Mouse (Mus musculus) forebrain, embryonic 13.5 days (tissue): Measurements from ENCODE around the gene Prdm16. TPM values are rescaled to one million over a fixed set of nuclear protein-coding genes. Genes with fewer than 3 reads are reported as not detected.

Experiments
- ATAC-seq: fragments of 200-750 bp; cut with Nextera tagmentation; 2 replicates; pipeline ENCODE4 v1.8.0; 2017
- H3K27ac ChIP-seq: fragments of 300-500 bp; sonication (generic); 2 replicates; pipeline ENCODE4 v1.5.1; 2015; ENCODE audit warnings: inconsistent platforms, mild to moderate bottlenecking, moderate library complexity
- H3K27me3 ChIP-seq: fragments of 300-500 bp; sonication (generic); 2 replicates; pipeline ENCODE4 v1.6.1; 2015; ENCODE audit warnings: mild to moderate bottlenecking, inconsistent platforms
- H3K36me3 ChIP-seq: fragments of 300-500 bp; sonication (generic); 2 replicates; pipeline ENCODE4 v1.6.1; 2015; ENCODE audit warnings: mild to moderate bottlenecking, inconsistent platforms; ENCODE audit not compliant: poor library complexity, severe bottlenecking
- H3K4me1 ChIP-seq: fragments of 300-500 bp; sonication (generic); 2 replicates; pipeline ENCODE4 v1.6.1; 2015; ENCODE audit warnings: inconsistent platforms
- H3K4me2 ChIP-seq: fragments of 300-500 bp; sonication (generic); 2 replicates; pipeline ENCODE4 v1.6.1; 2015; ENCODE audit warnings: inconsistent platforms, mild to moderate bottlenecking, moderate library complexity
- H3K4me3 ChIP-seq: fragments of 300-500 bp; sonication (generic); 2 replicates; pipeline ENCODE4 v1.5.1; 2015; ENCODE audit warnings: mild to moderate bottlenecking, inconsistent platforms
- H3K9ac ChIP-seq: fragments of 300-500 bp; sonication (generic); 2 replicates; pipeline ENCODE4 v1.6.1; 2015; ENCODE audit warnings: mild to moderate bottlenecking, inconsistent platforms
- H3K9me3 ChIP-seq: fragments of 300-500 bp; sonication (generic); replicated peaks from 2 replicates; pipeline ENCODE4 v1.6.1; 2016; ENCODE audit warnings: inconsistent platforms
- WGBS: fragments of 180-500 bp; shearing (Covaris S2); methylation state at CpG from one replicate; pipeline ENCODE4 v1.1.7; 2015; 5-methylcytosine and 5-hydroxymethylcytosine counted together
- polyA plus RNA-seq: library from polyadenylated mRNA; unstranded; fragments of >200 nt; fragmentation: Nextera tagmentation; extraction: Ambion mirVana; gene quantifications from 2 replicates; pipeline ENCODE4 v1.2.1, GENCODE M21; 2015

Gene Prdm16
- 37.6 and 41.3 TPM in 2 replicates for polyA plus RNA-seq

- Histone ChIP-seq H3K4me1 (peaks cover 88% of the 10 kb centered on the region), H3K27me3 (peaks cover 57% of the 10 kb centered on the region), H3K27ac (peak within 1 kb of the TSS; percentile 95), H3K9ac (peak within 1 kb of the TSS; percentile 98), H3K36me3 (no peaks in the 10 kb centered on the region), H3K9me3 (no peaks in the 10 kb centered on the region), H3K4me2 (peak within 1 kb of the TSS; percentile 88), H3K4me3 (peak within 1 kb of the TSS; percentile 80)
- peak; percentile 44 for ATAC-seq
- under 1% methylated on average over 44 of the region's 47 CpGs for WGBS
Measured at GRCm38 (mm10) chr4:154636721-154637311, at the start of gene Prdm16. Prdm16 (minus strand) TSS chr4:154636873.

DNA sequence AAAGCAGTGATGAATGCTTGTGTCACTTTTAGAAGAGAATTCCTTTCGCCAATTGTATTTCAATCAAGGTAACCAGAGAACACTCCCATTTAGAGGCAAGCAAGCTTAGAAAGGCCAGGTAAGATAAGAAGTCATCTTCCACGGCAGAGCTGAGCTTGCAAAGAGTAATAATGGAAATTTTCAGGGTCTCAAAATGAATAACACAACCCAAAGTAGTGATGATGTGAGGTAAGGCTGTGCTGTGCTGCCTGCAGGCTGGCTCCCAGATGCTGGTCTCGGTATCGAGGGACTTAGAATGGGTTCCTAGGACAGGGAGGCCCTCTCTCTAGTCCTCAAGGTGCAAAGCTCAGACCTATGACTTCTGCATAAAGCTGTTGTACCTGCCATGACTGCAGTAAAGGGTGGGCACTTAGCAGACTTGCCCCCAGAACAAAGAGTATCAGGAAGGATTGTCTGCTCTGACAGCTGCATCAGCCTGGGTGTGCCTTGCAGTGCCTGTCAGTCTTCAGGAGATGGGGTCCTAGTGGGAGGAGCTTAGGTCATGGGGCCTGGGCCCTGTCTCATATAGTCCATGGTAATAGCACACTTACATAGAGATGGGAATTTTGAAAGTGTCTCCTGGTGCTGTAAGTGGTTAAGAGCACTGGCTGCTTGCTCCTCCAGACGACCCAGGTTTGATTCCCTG lies 46.5 kb upstream of the Prdm16 start:
- Histone ChIP-seq H3K27me3 (peaks cover 4% of the 10 kb centered on the region; the same call in 1 of the 2 replicates), H3K9me3 (no peaks in the 10 kb centered on the region), H3K4me1 (no peaks in the 10 kb centered on the region), H3K9ac (no peak overlapping the region), H3K4me3 (no peak overlapping the region), H3K36me3 (no peaks in the 10 kb centered on the region), H3K27ac (no peak overlapping the region), H3K4me2 (no peak overlapping the region)
- 90% methylated on average over 5 of the region's 5 CpGs for WGBS
- no peak for ATAC-seq

GRCm38 (mm10) chr4:154682311-154682710 lies 45.6 kb upstream of the Prdm16 start:
- no peaks in the 10 kb centered on the region for H3K4me1 ChIP-seq
- no peak overlapping the region for H3K4me3 ChIP-seq
- no peak overlapping the region for H3K4me2 ChIP-seq
- no peak overlapping the region for H3K27ac ChIP-seq
- no peak for ATAC-seq
- H3K9me3 ChIP-seq = no peaks in the 10 kb centered on the region
- H3K9ac ChIP-seq = no peak overlapping the region
- no peaks in the 10 kb centered on the region for H3K36me3 ChIP-seq
- H3K27me3 ChIP-seq = 0 out of 2 replicates have a peak, but pooled peaks cover 7% of the 10 kb centered on the region
- WGBS = 48% methylated on average over 14 of the region's 14 CpGs

GRCm38 (mm10) chr4:154675441-154676000 lies 38.8 kb upstream of the Prdm16 start:
- Histone ChIP-seq H3K36me3 (no peaks in the 10 kb centered on the region), H3K4me1 (peaks cover 15% of the 10 kb centered on the region), H3K4me2 (peak overlapping the region; percentile 41; the same call in 1 of the 2 replicates), H3K27me3 (peaks cover 29% of the 10 kb centered on the region), H3K9me3 (no peaks in the 10 kb centered on the region), H3K27ac (no peak overlapping the region), H3K4me3 (no peak overlapping the region), H3K9ac (0 out of 2 replicates have a peak overlapping the region, but pooled peaks have one; percentile 26)
- no peak for ATAC-seq
- 53% methylated on average over 10 of the region's 10 CpGs for WGBS

DNA sequence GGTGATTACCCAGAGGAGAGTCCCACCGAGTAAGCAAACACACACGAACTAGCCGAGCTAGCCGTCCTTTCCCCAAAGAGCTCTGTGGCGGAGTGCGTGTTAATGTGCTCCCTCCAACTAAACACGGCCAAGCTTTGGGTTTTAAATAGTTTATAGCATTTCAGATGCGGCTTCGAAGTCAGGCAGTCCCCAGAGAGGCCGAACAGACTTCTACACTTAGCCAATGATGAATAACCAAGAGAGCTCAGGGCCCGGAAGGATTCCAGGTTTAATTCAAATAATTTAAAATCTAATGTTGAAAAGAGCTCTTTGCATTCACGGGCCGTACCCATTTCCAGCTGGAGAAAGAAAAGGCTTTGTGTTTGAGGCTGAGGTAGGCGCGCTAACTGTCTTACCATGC lies 38.3 kb upstream of the Prdm16 start:
- ATAC-seq = no peak
- H3K36me3 ChIP-seq = no peaks in the 10 kb centered on the region
- H3K4me2 ChIP-seq = peak overlapping the region; percentile 41
- H3K27me3 ChIP-seq = peaks cover 29% of the 10 kb centered on the region
- no peaks in the 10 kb centered on the region for H3K9me3 ChIP-seq
- 29% methylated on average over 15 of the region's 15 CpGs for WGBS
- H3K9ac ChIP-seq = no peak overlapping the region
- no peak overlapping the region for H3K27ac ChIP-seq
- H3K4me1 ChIP-seq = peaks cover 15% of the 10 kb centered on the region
- no peak overlapping the region for H3K4me3 ChIP-seq

DNA sequence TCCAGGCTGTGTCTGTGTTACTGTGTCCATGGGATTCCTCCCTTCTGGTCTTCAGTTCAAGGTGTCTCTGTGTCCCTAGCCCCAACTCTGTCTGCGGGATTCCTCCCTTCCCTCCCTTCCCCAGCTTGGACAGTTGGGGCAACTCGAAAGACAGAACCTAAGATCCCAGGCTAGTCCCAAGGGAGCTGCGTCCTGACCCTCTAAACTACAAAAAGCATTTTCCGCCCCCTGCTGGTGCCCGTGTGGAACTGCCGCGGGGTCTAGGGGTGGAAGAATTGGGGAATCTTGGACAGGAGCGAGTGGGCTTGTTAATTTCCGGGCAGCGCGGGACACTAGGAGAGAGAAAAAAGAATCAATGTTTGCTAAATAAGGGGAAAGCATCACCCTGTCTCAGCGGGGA lies 37.9 kb upstream of the Prdm16 start:
- no peak overlapping the region for H3K9ac ChIP-seq
- 3% methylated on average over 12 of the region's 12 CpGs for WGBS
- H3K27ac ChIP-seq = no peak overlapping the region
- no peak overlapping the region for H3K4me3 ChIP-seq
- ATAC-seq = peak; percentile 51; the same call in 1 of the 2 replicates
- H3K4me2 ChIP-seq = peak overlapping the region; percentile 41
- H3K4me1 ChIP-seq = peaks cover 15% of the 10 kb centered on the region
- no peaks in the 10 kb centered on the region for H3K36me3 ChIP-seq
- H3K9me3 ChIP-seq = no peaks in the 10 kb centered on the region
- peaks cover 29% of the 10 kb centered on the region for H3K27me3 ChIP-seq

- 76% methylated on average over 4 of the region's 4 CpGs for WGBS
- Histone ChIP-seq H3K9ac (no peak overlapping the region), H3K9me3 (no peaks in the 10 kb centered on the region), H3K4me3 (no peak overlapping the region), H3K36me3 (no peaks in the 10 kb centered on the region), H3K27me3 (peaks cover 29% of the 10 kb centered on the region), H3K27ac (no peak overlapping the region), H3K4me2 (no peak overlapping the region), H3K4me1 (peaks cover 15% of the 10 kb centered on the region)
- ATAC-seq = no peak
Measured at GRCm38 (mm10) chr4:154673986-154674385, 37.3 kb upstream of the Prdm16 start.

- peaks cover 20% of the 10 kb centered on the region for H3K27me3 ChIP-seq
Measured at GRCm38 (mm10) chr4:154672027-154672426, 35.4 kb upstream of the Prdm16 start.

GRCm38 (mm10) chr4:154671232-154671912 lies 34.7 kb upstream of the Prdm16 start:
- no peaks in the 10 kb centered on the region for H3K9me3 ChIP-seq
- no peak overlapping the region for H3K4me2 ChIP-seq
- ATAC-seq = no peak
- no peak overlapping the region for H3K4me3 ChIP-seq
- H3K27me3 ChIP-seq = peaks cover 13% of the 10 kb centered on the region
- WGBS = 74% methylated on average over 8 of the region's 8 CpGs
- H3K36me3 ChIP-seq = no peaks in the 10 kb centered on the region
- no peak overlapping the region for H3K9ac ChIP-seq
- H3K27ac ChIP-seq = no peak overlapping the region
- peaks cover 15% of the 10 kb centered on the region for H3K4me1 ChIP-seq

More at GRCm38 (mm10) chr4:154672027-154672426, 35.4 kb upstream of the Prdm16 start:
- H3K4me3 ChIP-seq = no peak overlapping the region
- WGBS = 56% methylated on average over 1 of the region's 1 CpGs
- no peak overlapping the region for H3K27ac ChIP-seq
- H3K9me3 ChIP-seq = no peaks in the 10 kb centered on the region
- no peak overlapping the region for H3K9ac ChIP-seq
- H3K4me1 ChIP-seq = peaks cover 15% of the 10 kb centered on the region
- no peaks in the 10 kb centered on the region for H3K36me3 ChIP-seq
- no peak for ATAC-seq
- H3K4me2 ChIP-seq = no peak overlapping the region

GRCm38 (mm10) chr4:154667767-154668166 lies 31.1 kb upstream of the Prdm16 start, which contains the start of gene Actrt2:
Actrt2 (minus strand) TSS chr4:154667867.
- Histone ChIP-seq H3K27ac (no peak within 1 kb of the TSS), H3K36me3 (no peaks in the 10 kb centered on the region), H3K27me3 (peaks cover 6% of the 10 kb centered on the region; the same call in 1 of the 2 replicates), H3K4me2 (no peak within 1 kb of the TSS), H3K9ac (no peak within 1 kb of the TSS), H3K4me3 (no peak within 1 kb of the TSS), H3K4me1 (no peaks in the 10 kb centered on the region), H3K9me3 (no peaks in the 10 kb centered on the region)
- no peak for ATAC-seq
- WGBS = 91% methylated on average over 2 of the region's 2 CpGs

GRCm38 (mm10) chr4:154662681-154663215 lies 26.1 kb upstream of the Prdm16 start:
- Histone ChIP-seq H3K27me3 (peaks cover 7% of the 10 kb centered on the region; the same call in 1 of the 2 replicates), H3K9me3 (no peaks in the 10 kb centered on the region), H3K9ac (no peak overlapping the region), H3K36me3 (no peaks in the 10 kb centered on the region), H3K4me3 (no peak overlapping the region), H3K4me1 (no peaks in the 10 kb centered on the region), H3K4me2 (no peak overlapping the region), H3K27ac (no peak overlapping the region)
- 69% methylated on average over 12 of the region's 12 CpGs for WGBS
- no peak for ATAC-seq
